Mouse (Mus musculus) midbrain, postnatal 0 days (tissue): Measurements from ENCODE around the gene Adprm. TPM values are rescaled to one million over a fixed set of nuclear protein-coding genes. Genes with fewer than 3 reads are reported as not detected.
"Not testable (repeated sequence)": the region's sequence is repeated elsewhere in the genome, so short reads cannot be mapped to it uniquely, and the experiment has no call there.

Experiments
- ATAC-seq: fragments of 200-750 bp; cut with Nextera tagmentation; 2 replicates; pipeline ENCODE4 v1.8.0; 2017; ENCODE audit warnings: moderate number of reproducible peaks, mild to moderate bottlenecking, moderate TSS enrichment, moderate library complexity; ENCODE audit not compliant: low FRiP score
- DNase-seq: peaks from one replicate; pipeline ENCODE4 v3.0.0-alpha.2; 2015; ENCODE audit warnings: low spot score
- H3K27ac ChIP-seq: fragments of 300-500 bp; sonication (generic); 2 replicates; pipeline ENCODE4 v1.5.1; 2014; ENCODE audit warnings: low read depth, mild to moderate bottlenecking, low read length, mixed read lengths
- H3K27me3 ChIP-seq: fragments of 300-500 bp; sonication (generic); 2 replicates; pipeline ENCODE4 v1.6.1; 2014; ENCODE audit warnings: low read length, control low read depth, mixed read lengths; ENCODE audit not compliant: insufficient read depth
- H3K36me3 ChIP-seq: fragments of 300-500 bp; sonication (generic); 2 replicates; pipeline ENCODE4 v1.6.1; 2014; ENCODE audit warnings: low read length, control low read depth, mixed read lengths; ENCODE audit not compliant: insufficient read depth
- H3K4me1 ChIP-seq: fragments of 300-500 bp; sonication (generic); 2 replicates; pipeline ENCODE4 v1.6.1; 2014; ENCODE audit warnings: mild to moderate bottlenecking, control low read depth, antibody characterized with exemption, low read length, mixed read lengths; ENCODE audit not compliant: insufficient read depth
- H3K4me2 ChIP-seq: fragments of 300-500 bp; sonication (generic); 2 replicates; pipeline ENCODE4 v1.6.1; 2014; ENCODE audit warnings: low read depth, mild to moderate bottlenecking, low read length, mixed read lengths; ENCODE audit not compliant: poor library complexity, severe bottlenecking
- H3K4me3 ChIP-seq: fragments of 300-500 bp; sonication (generic); 2 replicates; pipeline ENCODE4 v1.5.1; 2014; ENCODE audit warnings: low read depth, mild to moderate bottlenecking, low read length, moderate library complexity
- H3K9ac ChIP-seq: fragments of 300-500 bp; sonication (generic); replicated peaks from 2 replicates; pipeline ENCODE4 v1.6.1; 2014; ENCODE audit warnings: mild to moderate bottlenecking, low read length, moderate library complexity, mixed read lengths; ENCODE audit not compliant: poor library complexity, severe bottlenecking
- H3K9me3 ChIP-seq: fragments of 300-500 bp; sonication (generic); 2 replicates; pipeline ENCODE4 v1.6.1; 2016; ENCODE audit warnings: low read length, control low read depth
- CTCF ChIP-seq: IDR thresholded peaks from 2 replicates; pipeline ENCODE4 v1.5.1; 2016; ENCODE audit warnings: antibody characterized with exemption, mild to moderate bottlenecking
- WGBS: fragments of 180-500 bp; shearing (Covaris S2); extraction: QIAGEN DNeasy Blood & Tissue Kit; methylation state at CpG from one replicate; pipeline ENCODE4 v1.1.7; 2014; 5-methylcytosine and 5-hydroxymethylcytosine counted together
- polyA plus RNA-seq: library from polyadenylated mRNA; unstranded; fragments of >200 nt; fragmentation: Nextera tagmentation; extraction: Ambion mirVana; gene quantifications from 2 replicates; pipeline ENCODE4 v1.2.1, GENCODE M21; 2015
- total RNA-seq: library from RNA; depleted of rRNA; stranded (reverse); fragments of >200 nt; gene quantifications from 2 replicates; pipeline ENCODE4 v1.2.3, GENCODE M21; 2014

The Adprm gene
- total and polyA plus RNA-seq, 2 experiments from 2014 or later: 25.9 to 28.6 TPM

GRCm38 (mm10) chr11:67094470-67094869 lies 42.1 kb upstream of the Adprm start:
- Histone ChIP-seq H3K4me1 (no peaks in the 10 kb centered on the region), H3K4me3 (no peak overlapping the region), H3K9me3 (no peaks in the 10 kb centered on the region), H3K9ac (no peak overlapping the region), H3K36me3 (no peaks in the 10 kb centered on the region), H3K27me3 (no peaks in the 10 kb centered on the region), H3K4me2 (no peak overlapping the region), H3K27ac (no peak overlapping the region)
- DNase-seq (no peak), ATAC-seq (no peak)
- no peak for TF ChIP-seq CTCF
- 83% methylated on average over 29 of the region's 29 CpGs for WGBS

- DNase-seq (no peak), ATAC-seq (no peak)
- Histone ChIP-seq H3K4me3 (no peak overlapping the region), H3K9ac (no peak overlapping the region), H3K4me1 (no peaks in the 10 kb centered on the region), H3K36me3 (no peaks in the 10 kb centered on the region), H3K27me3 (no peaks in the 10 kb centered on the region), H3K9me3 (no peaks in the 10 kb centered on the region), H3K27ac (no peak overlapping the region), H3K4me2 (no peak overlapping the region)
- no peak for TF ChIP-seq CTCF
- WGBS: 97% methylated on average over 5 of the region's 5 CpGs
Measured at GRCm38 (mm10) chr11:67093652-67094051, 41.3 kb upstream of the Adprm start.

GRCm38 (mm10) chr11:67093201-67093600 lies 40.8 kb upstream of the Adprm start:
- H3K4me1 ChIP-seq: no peaks in the 10 kb centered on the region
- H3K27me3 ChIP-seq: no peaks in the 10 kb centered on the region
- H3K27ac ChIP-seq: no peak overlapping the region
- no peak for ATAC-seq
- no peak for DNase-seq
- H3K4me2 ChIP-seq: no peak overlapping the region
- no peaks in the 10 kb centered on the region for H3K9me3 ChIP-seq
- TF ChIP-seq CTCF: no peak
- no peak overlapping the region for H3K4me3 ChIP-seq
- H3K9ac ChIP-seq: no peak overlapping the region
- H3K36me3 ChIP-seq: no peaks in the 10 kb centered on the region
- 77% methylated on average over 9 of the region's 9 CpGs for WGBS

GRCm38 (mm10) chr11:67092354-67092753 lies 40.0 kb upstream of the Adprm start:
- not testable (repeated sequence) for ATAC-seq, H3K27me3 ChIP-seq, H3K27ac ChIP-seq, H3K4me3 ChIP-seq, H3K36me3 ChIP-seq, H3K4me2 ChIP-seq, H3K9ac ChIP-seq, DNase-seq, H3K9me3 ChIP-seq, H3K4me1 ChIP-seq
- 94% methylated on average over 12 of the region's 12 CpGs for WGBS

GRCm38 (mm10) chr11:67087225-67087624 lies 34.8 kb upstream of the Adprm start:
- Histone ChIP-seq H3K4me1 (no peaks in the 10 kb centered on the region), H3K36me3 (no peaks in the 10 kb centered on the region), H3K4me2 (no peak overlapping the region), H3K9ac (no peak overlapping the region), H3K9me3 (no peaks in the 10 kb centered on the region), H3K27ac (no peak overlapping the region), H3K4me3 (no peak overlapping the region), H3K27me3 (0 out of 2 replicates have a peak, but pooled peaks cover 7% of the 10 kb centered on the region)
- WGBS: 87% methylated on average over 12 of the region's 12 CpGs
- TF ChIP-seq CTCF: no peak
- ATAC-seq: no peak
- no peak for DNase-seq

GRCm38 (mm10) chr11:67086467-67087164 lies 34.2 kb upstream of the Adprm start:
- Histone ChIP-seq H3K4me2 (no peak overlapping the region), H3K9me3 (no peaks in the 10 kb centered on the region), H3K27me3 (0 out of 2 replicates have a peak, but pooled peaks cover 7% of the 10 kb centered on the region), H3K36me3 (no peaks in the 10 kb centered on the region), H3K4me1 (no peaks in the 10 kb centered on the region), H3K27ac (no peak overlapping the region), H3K9ac (no peak overlapping the region), H3K4me3 (no peak overlapping the region)
- ATAC-seq: no peak
- no peak for DNase-seq
- TF ChIP-seq CTCF: no peak
- 59% methylated on average over 9 of the region's 9 CpGs for WGBS
